Mouse (Mus musculus) limb, embryonic 13.5 days (tissue): ENCODE data around the gene Fndc9. TPM values are rescaled to one million over a fixed set of nuclear protein-coding genes. Genes with fewer than 3 reads are reported as not detected.

Source experiments
- ATAC-seq: fragments of 200-750 bp; cut with Nextera tagmentation; 2 replicates; pipeline ENCODE4 v1.8.0; 2017; ENCODE audit warnings: low read depth, moderate number of reproducible peaks, moderate TSS enrichment; ENCODE audit not compliant: low FRiP score
- H3K27ac ChIP-seq: fragments of 300-500 bp; sonication (generic); 2 replicates; pipeline ENCODE4 v1.5.1; 2015; ENCODE audit warnings: inconsistent platforms, mild to moderate bottlenecking, moderate library complexity
- H3K27me3 ChIP-seq: fragments of 300-500 bp; sonication (generic); 2 replicates; pipeline ENCODE4 v1.6.1; 2015; ENCODE audit warnings: mild to moderate bottlenecking, inconsistent platforms
- H3K36me3 ChIP-seq: fragments of 300-500 bp; sonication (generic); 2 replicates; pipeline ENCODE4 v1.6.1; 2015; ENCODE audit warnings: inconsistent platforms, mild to moderate bottlenecking, moderate library complexity
- H3K4me1 ChIP-seq: fragments of 300-500 bp; sonication (generic); 2 replicates; pipeline ENCODE4 v1.6.1; 2015; ENCODE audit warnings: inconsistent platforms
- H3K4me2 ChIP-seq: fragments of 300-500 bp; sonication (generic); replicated peaks from 2 replicates; pipeline ENCODE4 v1.6.1; 2015; ENCODE audit warnings: inconsistent platforms, mild to moderate bottlenecking, moderate library complexity
- H3K4me3 ChIP-seq: fragments of 300-500 bp; sonication (generic); 2 replicates; pipeline ENCODE4 v1.5.1; 2015; ENCODE audit warnings: moderate library complexity, mild to moderate bottlenecking, inconsistent platforms
- H3K9ac ChIP-seq: fragments of 300-500 bp; sonication (generic); 2 replicates; pipeline ENCODE4 v1.6.1; 2015; ENCODE audit warnings: mild to moderate bottlenecking, inconsistent platforms
- H3K9me3 ChIP-seq: fragments of 300-500 bp; sonication (generic); 2 replicates; pipeline ENCODE4 v1.6.1; 2016; ENCODE audit warnings: inconsistent platforms
- WGBS: fragments of 180-500 bp; shearing (Covaris S2); methylation state at CpG from one replicate; pipeline ENCODE4 v1.1.7; 2015; 5-methylcytosine and 5-hydroxymethylcytosine counted together
- polyA plus RNA-seq: library from polyadenylated mRNA; unstranded; fragments of >200 nt; fragmentation: Nextera tagmentation; extraction: Ambion mirVana; gene quantifications from 2 replicates; pipeline ENCODE4 v1.2.1, GENCODE M21; 2015

Gene Fndc9
- polyA plus RNA-seq, 1 experiment from 2014 or later: 0.15 TPM

GRCm38 (mm10) chr11:46214368-46215230, 20.7 kb upstream of the Fndc9 start:
- Histone ChIP-seq H3K36me3 (0 out of 2 replicates have a peak, but pooled peaks cover 5% of the 10 kb centered on the region), H3K4me2 (peak overlapping the region; percentile 10; the same call in 1 of the 2 replicates), H3K27ac (peak overlapping the region; percentile 86), H3K9ac (peak overlapping the region; percentile 43; the same call in 1 of the 2 replicates), H3K4me1 (peaks cover 33% of the 10 kb centered on the region), H3K27me3 (no peaks in the 10 kb centered on the region), H3K4me3 (no peak overlapping the region), H3K9me3 (no peaks in the 10 kb centered on the region)
- ATAC-seq: no peak; the same call in 1 of the 2 replicates
- 23% methylated on average over 14 of the region's 14 CpGs for WGBS

GRCm38 (mm10) chr11:46215354-46215753, 20.0 kb upstream of the Fndc9 start:
- peak; percentile 51 for ATAC-seq
- Histone ChIP-seq H3K4me2 (peak overlapping the region; percentile 10; the same call in 1 of the 2 replicates), H3K27ac (peak overlapping the region; percentile 86; the same call in 1 of the 2 replicates), H3K9me3 (no peaks in the 10 kb centered on the region), H3K36me3 (peaks cover 5% of the 10 kb centered on the region; the same call in 1 of the 2 replicates), H3K27me3 (no peaks in the 10 kb centered on the region), H3K4me3 (no peak overlapping the region), H3K4me1 (peaks cover 36% of the 10 kb centered on the region), H3K9ac (no peak overlapping the region)
- 13% methylated on average over 3 of the region's 3 CpGs for WGBS

GRCm38 (mm10) chr11:46216669-46217068, 18.7 kb upstream of the Fndc9 start:
- peaks cover 12% of the 10 kb centered on the region; the same call in 1 of the 2 replicates for H3K36me3 ChIP-seq
- no peak overlapping the region for H3K4me3 ChIP-seq
- H3K9ac ChIP-seq: no peak overlapping the region
- H3K4me1 ChIP-seq: peaks cover 34% of the 10 kb centered on the region
- WGBS: 74% methylated on average over 7 of the region's 7 CpGs
- no peak overlapping the region for H3K4me2 ChIP-seq
- no peaks in the 10 kb centered on the region for H3K27me3 ChIP-seq
- H3K27ac ChIP-seq: no peak overlapping the region
- no peak for ATAC-seq
- H3K9me3 ChIP-seq: no peaks in the 10 kb centered on the region

- no peak overlapping the region for H3K9ac ChIP-seq
- no peak for ATAC-seq
- H3K4me2 ChIP-seq: no peak overlapping the region
- H3K27ac ChIP-seq: no peak overlapping the region
- H3K4me3 ChIP-seq: no peak overlapping the region
- peaks cover 19% of the 10 kb centered on the region for H3K36me3 ChIP-seq
- no peaks in the 10 kb centered on the region for H3K27me3 ChIP-seq
- 87% methylated on average over 9 of the region's 9 CpGs for WGBS
- no peaks in the 10 kb centered on the region for H3K9me3 ChIP-seq
- H3K4me1 ChIP-seq: peaks cover 27% of the 10 kb centered on the region
Measured at GRCm38 (mm10) chr11:46217686-46218085, 17.6 kb upstream of the Fndc9 start.

- Histone ChIP-seq H3K36me3 (peaks cover 20% of the 10 kb centered on the region), H3K9me3 (no peaks in the 10 kb centered on the region), H3K4me2 (no peak overlapping the region), H3K4me1 (peaks cover 20% of the 10 kb centered on the region), H3K4me3 (no peak overlapping the region), H3K27ac (no peak overlapping the region), H3K9ac (no peak overlapping the region), H3K27me3 (no peaks in the 10 kb centered on the region)
- ATAC-seq: no peak
- WGBS: 41% methylated on average over 5 of the region's 5 CpGs
Measured at GRCm38 (mm10) chr11:46218584-46218983, 16.7 kb upstream of the Fndc9 start.

GRCm38 (mm10) chr11:46219380-46219779, 16.0 kb upstream of the Fndc9 start:
- peaks cover 12% of the 10 kb centered on the region for H3K4me1 ChIP-seq
- no peak for ATAC-seq
- no peak overlapping the region for H3K27ac ChIP-seq
- H3K9ac ChIP-seq: no peak overlapping the region
- WGBS: 79% methylated on average over 9 of the region's 9 CpGs
- H3K36me3 ChIP-seq: peaks cover 20% of the 10 kb centered on the region
- H3K9me3 ChIP-seq: no peaks in the 10 kb centered on the region
- no peaks in the 10 kb centered on the region for H3K27me3 ChIP-seq
- no peak overlapping the region for H3K4me2 ChIP-seq
- H3K4me3 ChIP-seq: no peak overlapping the region

GRCm38 (mm10) chr11:46220211-46220610, 15.1 kb upstream of the Fndc9 start:
- peaks cover 20% of the 10 kb centered on the region for H3K36me3 ChIP-seq
- no peak overlapping the region for H3K4me2 ChIP-seq
- 90% methylated on average over 2 of the region's 2 CpGs for WGBS
- H3K27ac ChIP-seq: no peak overlapping the region
- H3K9ac ChIP-seq: no peak overlapping the region
- no peaks in the 10 kb centered on the region for H3K27me3 ChIP-seq
- no peak overlapping the region for H3K4me3 ChIP-seq
- H3K4me1 ChIP-seq: peaks cover 3% of the 10 kb centered on the region; the same call in 1 of the 2 replicates
- H3K9me3 ChIP-seq: no peaks in the 10 kb centered on the region
- ATAC-seq: 0 out of 2 replicates have a peak, but pooled peaks have one; percentile 3

- Histone ChIP-seq H3K4me1 (0 out of 2 replicates have a peak, but pooled peaks cover 3% of the 10 kb centered on the region), H3K4me3 (no peak overlapping the region), H3K27ac (no peak overlapping the region), H3K9me3 (no peaks in the 10 kb centered on the region), H3K4me2 (no peak overlapping the region), H3K27me3 (no peaks in the 10 kb centered on the region), H3K9ac (no peak overlapping the region), H3K36me3 (peaks cover 15% of the 10 kb centered on the region)
- WGBS: 78% methylated on average over 2 of the region's 2 CpGs
- ATAC-seq: no peak
Measured at GRCm38 (mm10) chr11:46223575-46223974, 11.8 kb upstream of the Fndc9 start.

- Histone ChIP-seq H3K9me3 (no peaks in the 10 kb centered on the region), H3K36me3 (peaks cover 15% of the 10 kb centered on the region), H3K4me1 (0 out of 2 replicates have a peak, but pooled peaks cover under 1% of the 10 kb centered on the region), H3K27ac (no peak overlapping the region), H3K9ac (no peak overlapping the region), H3K27me3 (no peaks in the 10 kb centered on the region), H3K4me2 (no peak overlapping the region), H3K4me3 (no peak overlapping the region)
- no peak for ATAC-seq
- WGBS: 58% methylated on average over 5 of the region's 5 CpGs
Measured at GRCm38 (mm10) chr11:46225345-46225744, 10.0 kb upstream of the Fndc9 start.

GRCm38 (mm10) chr11:46230184-46230583, 5.1 kb upstream of the Fndc9 start:
- H3K4me1 ChIP-seq: no peaks in the 10 kb centered on the region
- no peak overlapping the region for H3K4me3 ChIP-seq
- WGBS: 61% methylated on average over 6 of the region's 6 CpGs
- H3K27ac ChIP-seq: no peak overlapping the region
- no peak overlapping the region for H3K9ac ChIP-seq
- ATAC-seq: no peak
- no peak overlapping the region for H3K4me2 ChIP-seq
- no peaks in the 10 kb centered on the region for H3K9me3 ChIP-seq
- no peaks in the 10 kb centered on the region; the same call in 1 of the 2 replicates for H3K36me3 ChIP-seq
- H3K27me3 ChIP-seq: no peaks in the 10 kb centered on the region

- ATAC-seq: no peak
- no peak overlapping the region for H3K4me2 ChIP-seq
- H3K4me3 ChIP-seq: no peak overlapping the region
- H3K9me3 ChIP-seq: no peaks in the 10 kb centered on the region
- 90% methylated on average over 4 of the region's 4 CpGs for whole genome bisulfite sequencing
- H3K27me3 ChIP-seq: no peaks in the 10 kb centered on the region
- H3K36me3 ChIP-seq: peaks cover 7% of the 10 kb centered on the region
- H3K9ac ChIP-seq: no peak overlapping the region
- H3K4me1 ChIP-seq: no peaks in the 10 kb centered on the region
- H3K27ac ChIP-seq: no peak overlapping the region
Measured at GRCm38 (mm10) chr11:46232803-46233202, 2.5 kb upstream of the Fndc9 start.

- H3K4me3 ChIP-seq: no peak overlapping the region
- H3K9ac ChIP-seq: 0 out of 2 replicates have a peak overlapping the region, but pooled peaks have one; percentile 4
- H3K4me1 ChIP-seq: no peaks in the 10 kb centered on the region
- no peaks in the 10 kb centered on the region for H3K9me3 ChIP-seq
- H3K36me3 ChIP-seq: peaks cover 11% of the 10 kb centered on the region
- H3K4me2 ChIP-seq: no peak overlapping the region
- H3K27ac ChIP-seq: no peak overlapping the region
- 88% methylated on average over 4 of the region's 4 CpGs for WGBS
- no peaks in the 10 kb centered on the region for H3K27me3 ChIP-seq
- ATAC-seq: no peak
Measured at GRCm38 (mm10) chr11:46233966-46234365, 1.4 kb upstream of the Fndc9 start.
